Mouse (Mus musculus) hindbrain, embryonic 11.5 days (tissue): ENCODE data around the gene Gm1043. TPM values are rescaled to one million over a fixed set of nuclear protein-coding genes. Genes with fewer than 3 reads are reported as not detected.

ENCODE experiments used
- ATAC-seq: fragments of 200-750 bp; cut with Nextera tagmentation; 2 replicates; pipeline ENCODE4 v1.8.0; 2017; ENCODE audit warnings: mild to moderate bottlenecking, moderate TSS enrichment, moderate library complexity; ENCODE audit not compliant: low FRiP score
- DNase-seq: peaks from one replicate; pipeline ENCODE4 v3.0.0-alpha.2; 2015; ENCODE audit warnings: low spot score
- H3K27ac ChIP-seq: fragments of 300-500 bp; sonication (generic); 2 replicates; pipeline ENCODE4 v1.5.1; 2014; ENCODE audit warnings: mild to moderate bottlenecking, low read depth, low read length
- H3K27me3 ChIP-seq: fragments of 300-500 bp; sonication (generic); 2 replicates; pipeline ENCODE4 v1.6.1; 2014; ENCODE audit warnings: mild to moderate bottlenecking, low read length, moderate library complexity, mixed read lengths; ENCODE audit not compliant: control insufficient read depth, insufficient read depth
- H3K36me3 ChIP-seq: fragments of 300-500 bp; sonication (generic); 2 replicates; pipeline ENCODE4 v1.6.1; 2014; ENCODE audit warnings: mild to moderate bottlenecking, low read length, moderate library complexity, mixed read lengths; ENCODE audit not compliant: control insufficient read depth, insufficient read depth
- H3K4me1 ChIP-seq: fragments of 300-500 bp; sonication (generic); replicated peaks from 2 replicates; pipeline ENCODE4 v1.6.1; 2014; ENCODE audit warnings: low read length, mixed read lengths; ENCODE audit not compliant: control insufficient read depth, insufficient read depth
- H3K4me2 ChIP-seq: fragments of 300-500 bp; sonication (generic); replicated peaks from 2 replicates; pipeline ENCODE4 v1.6.1; 2014; ENCODE audit warnings: mild to moderate bottlenecking, low read depth, low read length
- H3K4me3 ChIP-seq: fragments of 300-500 bp; sonication (generic); 2 replicates; pipeline ENCODE4 v1.5.1; 2014; ENCODE audit warnings: low read depth, low read length
- H3K9ac ChIP-seq: fragments of 300-500 bp; sonication (generic); 2 replicates; pipeline ENCODE4 v1.6.1; 2014; ENCODE audit warnings: low read depth, low read length
- H3K9me3 ChIP-seq: fragments of 300-500 bp; sonication (generic); 2 replicates; pipeline ENCODE4 v1.6.1; 2016; ENCODE audit warnings: low read length; ENCODE audit not compliant: control insufficient read depth
- WGBS: fragments of 180-500 bp; shearing (Covaris S2); extraction: QIAGEN DNeasy Blood & Tissue Kit; methylation state at CpG from one replicate; pipeline ENCODE4 v1.1.7; 2014; 5-methylcytosine and 5-hydroxymethylcytosine counted together
- polyA plus RNA-seq: library from polyadenylated mRNA; unstranded; fragments of >200 nt; fragmentation: Nextera tagmentation; extraction: Ambion mirVana; gene quantifications from 2 replicates; pipeline ENCODE4 v1.2.1, GENCODE M21; 2014

Gm1043 gene
- polyA plus RNA-seq, 1 experiment from 2014 or later: 0.09 TPM

- ATAC-seq (no peak), DNase-seq (no peak)
- no peaks in the 10 kb centered on the region for H3K27me3 ChIP-seq
- H3K9me3 ChIP-seq: no peaks in the 10 kb centered on the region
- no peak overlapping the region for H3K27ac ChIP-seq
- H3K4me2 ChIP-seq: no peak overlapping the region
- 59% methylated on average over 5 of the region's 5 CpGs for WGBS
- H3K36me3 ChIP-seq: no peaks in the 10 kb centered on the region
- no peak overlapping the region for H3K9ac ChIP-seq
- H3K4me1 ChIP-seq: no peaks in the 10 kb centered on the region
- H3K4me3 ChIP-seq: no peak overlapping the region
Measured at GRCm38 (mm10) chr5:37046791-37047190, 38.4 kb upstream of the Gm1043 start.

DNA sequence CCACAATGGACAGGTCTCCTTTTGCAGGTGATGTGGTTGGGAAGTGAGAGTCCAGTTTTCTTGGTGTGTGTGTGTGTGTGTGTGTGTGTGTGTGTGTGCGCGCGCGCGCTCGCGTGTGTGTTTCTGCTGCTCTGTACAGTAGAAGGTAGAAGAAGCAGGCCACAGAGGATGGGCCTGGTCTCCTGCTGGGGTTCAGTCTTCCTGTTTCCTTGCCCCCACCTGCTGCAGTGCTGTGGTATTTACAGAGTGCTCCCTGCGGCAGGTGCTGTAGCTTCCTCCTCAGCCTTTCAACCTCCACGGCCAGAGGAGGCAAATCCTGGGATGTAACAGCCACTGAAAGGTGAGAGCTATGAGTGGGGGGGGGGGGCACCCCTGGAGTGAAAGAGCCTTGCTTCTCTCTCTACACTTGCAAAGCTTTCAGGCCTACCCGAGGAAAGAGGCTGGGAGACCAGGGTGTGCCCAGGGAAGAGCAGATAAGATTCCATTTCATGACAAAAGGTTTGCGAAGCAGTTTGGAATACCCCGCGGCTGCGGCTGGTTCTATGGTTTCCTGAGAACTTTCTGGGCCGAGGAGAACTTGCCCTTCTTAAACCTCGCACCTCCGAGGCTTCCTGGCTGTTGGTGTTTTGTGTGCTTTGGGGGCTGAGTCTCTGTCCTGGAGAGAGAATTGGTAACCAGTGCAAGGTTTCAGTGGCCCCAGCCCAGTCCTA, 37.8 kb upstream of the Gm1043 start:
- Histone ChIP-seq H3K4me1 (no peaks in the 10 kb centered on the region), H3K9ac (no peak overlapping the region), H3K36me3 (no peaks in the 10 kb centered on the region), H3K27ac (no peak overlapping the region), H3K27me3 (no peaks in the 10 kb centered on the region), H3K4me3 (no peak overlapping the region), H3K9me3 (no peaks in the 10 kb centered on the region), H3K4me2 (no peak overlapping the region)
- ATAC-seq (no peak), DNase-seq (no peak)
- 62% methylated on average over 17 of the region's 17 CpGs for WGBS

DNA sequence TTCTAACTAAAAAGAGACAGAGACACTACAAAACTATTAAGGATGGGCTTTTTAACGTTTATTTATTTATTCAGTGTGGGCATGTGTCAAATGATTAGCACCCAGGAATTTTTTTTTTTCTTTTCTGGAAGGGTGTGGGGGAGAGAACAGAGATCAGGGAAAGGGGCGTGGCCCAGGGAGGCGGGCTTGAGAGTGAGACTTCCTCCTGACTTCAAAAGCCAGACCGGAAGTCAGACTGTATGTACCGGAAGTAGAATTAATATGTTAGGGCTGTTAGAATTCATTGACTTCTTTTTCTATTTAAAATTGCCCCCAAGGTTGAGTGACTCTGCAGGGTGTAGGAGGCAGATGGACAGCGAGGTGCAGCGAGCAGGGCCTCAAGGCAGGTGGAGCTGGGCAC, 37.2 kb upstream of the Gm1043 start:
- no peak for DNase-seq
- Histone ChIP-seq H3K4me1 (no peaks in the 10 kb centered on the region), H3K9me3 (no peaks in the 10 kb centered on the region), H3K27ac (no peak overlapping the region), H3K27me3 (no peaks in the 10 kb centered on the region), H3K4me2 (no peak overlapping the region), H3K4me3 (no peak overlapping the region), H3K36me3 (no peaks in the 10 kb centered on the region), H3K9ac (no peak overlapping the region)
- no peak for ATAC-seq
- WGBS: 79% methylated on average over 7 of the region's 7 CpGs

DNA sequence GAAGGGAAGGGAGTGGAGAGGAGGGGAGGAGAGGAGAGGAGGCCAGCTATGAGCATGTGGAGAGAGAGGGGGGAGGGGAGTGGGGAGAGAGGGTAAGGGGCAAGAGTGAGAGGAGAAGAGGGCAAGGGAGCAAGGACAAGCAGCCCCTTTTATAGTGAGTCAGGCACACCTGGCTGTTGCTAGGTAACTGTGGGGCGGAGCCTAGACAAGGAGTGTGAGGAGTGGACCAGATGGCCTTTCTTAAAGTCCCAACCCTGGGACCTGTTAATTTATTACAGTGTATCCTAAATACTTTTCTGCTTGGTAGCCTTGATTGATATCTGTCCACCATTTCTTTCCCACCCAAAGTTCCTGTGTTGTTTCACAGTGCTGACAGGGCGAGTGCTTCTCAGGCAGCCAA, 36.1 kb upstream of the Gm1043 start:
- H3K27ac ChIP-seq: no peak overlapping the region
- H3K27me3 ChIP-seq: no peaks in the 10 kb centered on the region
- no peaks in the 10 kb centered on the region for H3K4me1 ChIP-seq
- ATAC-seq (no peak), DNase-seq (no peak)
- H3K9ac ChIP-seq: no peak overlapping the region
- WGBS: 83% methylated on average over 2 of the region's 2 CpGs
- H3K4me3 ChIP-seq: no peak overlapping the region
- no peaks in the 10 kb centered on the region for H3K9me3 ChIP-seq
- no peak overlapping the region for H3K4me2 ChIP-seq
- H3K36me3 ChIP-seq: no peaks in the 10 kb centered on the region

DNA sequence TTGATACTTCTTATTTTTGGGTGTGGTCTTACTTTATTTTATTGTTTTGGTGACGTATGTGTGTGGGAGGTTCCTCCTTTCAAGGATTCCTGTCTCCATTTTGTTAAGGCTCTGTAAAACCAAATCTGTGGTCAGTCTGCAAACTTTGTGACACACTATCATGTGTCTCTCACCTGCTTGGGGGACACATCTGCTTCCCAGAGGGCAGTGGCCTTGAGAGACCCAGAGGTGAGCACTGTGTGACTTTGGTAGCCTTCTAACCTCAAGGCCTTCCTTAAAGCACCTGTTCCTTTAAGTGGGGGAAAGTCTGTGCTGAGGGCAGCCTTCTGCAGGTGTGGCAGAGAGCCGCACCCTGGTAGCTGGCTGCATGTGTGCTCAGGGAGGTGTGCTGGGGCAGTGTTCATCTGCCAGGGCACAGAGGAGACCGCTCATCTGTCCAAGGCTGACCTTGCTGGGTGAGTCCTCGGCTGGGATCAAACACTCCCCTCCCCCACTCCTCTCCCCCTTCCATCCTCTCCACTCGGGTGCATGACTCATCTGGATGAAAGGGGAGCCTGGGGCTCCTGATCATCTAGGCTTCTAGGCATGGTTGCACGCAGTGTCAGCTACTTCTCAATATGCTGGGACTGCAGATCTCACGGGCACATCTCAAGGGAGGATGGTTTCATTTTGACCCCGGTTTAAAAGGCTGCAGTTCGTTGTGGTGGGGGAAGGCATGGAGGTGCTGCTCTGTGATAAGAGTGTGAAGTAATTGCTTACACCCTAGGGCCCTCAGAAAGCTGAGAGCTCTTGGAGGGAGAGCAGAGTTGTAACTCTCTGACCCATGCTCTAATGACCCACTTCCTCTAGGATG, 34.4 kb upstream of the Gm1043 start:
- 50% methylated on average over 9 of the region's 9 CpGs for WGBS
- Histone ChIP-seq H3K27ac (no peak overlapping the region), H3K27me3 (no peaks in the 10 kb centered on the region), H3K36me3 (no peaks in the 10 kb centered on the region), H3K9ac (no peak overlapping the region), H3K4me1 (no peaks in the 10 kb centered on the region), H3K4me2 (no peak overlapping the region), H3K9me3 (no peaks in the 10 kb centered on the region), H3K4me3 (no peak overlapping the region)
- DNase-seq (no peak), ATAC-seq (no peak)

- no peaks in the 10 kb centered on the region for H3K4me1 ChIP-seq
- no peaks in the 10 kb centered on the region for H3K36me3 ChIP-seq
- H3K9ac ChIP-seq: no peak overlapping the region
- H3K27ac ChIP-seq: no peak overlapping the region
- no peaks in the 10 kb centered on the region for H3K27me3 ChIP-seq
- ATAC-seq (no peak), DNase-seq (no peak)
- no peak overlapping the region for H3K4me3 ChIP-seq
- H3K9me3 ChIP-seq: no peaks in the 10 kb centered on the region
- 89% methylated on average over 16 of the region's 16 CpGs for WGBS
- H3K4me2 ChIP-seq: no peak overlapping the region
Measured at GRCm38 (mm10) chr5:37051374-37052100, 33.6 kb upstream of the Gm1043 start.

DNA sequence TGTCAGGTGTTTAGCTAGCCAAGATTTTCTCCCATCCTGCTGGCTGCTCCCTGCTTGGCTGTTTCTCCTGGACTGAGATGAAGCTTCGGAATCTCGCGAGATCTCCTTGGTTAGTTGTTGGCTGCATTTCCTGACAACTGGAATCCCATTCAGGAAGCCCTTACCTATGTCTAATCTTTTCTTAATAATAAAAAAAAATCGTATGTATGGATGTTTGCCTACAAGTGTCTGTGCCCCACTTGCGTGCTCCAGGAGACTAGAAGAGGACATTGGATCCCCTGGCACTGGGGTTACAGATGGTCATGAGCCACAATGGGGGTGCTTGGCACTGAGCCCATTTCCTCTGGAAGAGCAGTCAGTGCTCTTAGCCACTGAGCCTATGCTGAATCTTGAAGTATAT, 32.3 kb upstream of the Gm1043 start:
- no peak overlapping the region for H3K9ac ChIP-seq
- H3K27me3 ChIP-seq: no peaks in the 10 kb centered on the region
- ATAC-seq (no peak), DNase-seq (no peak)
- 85% methylated on average over 5 of the region's 5 CpGs for WGBS
- no peak overlapping the region for H3K4me3 ChIP-seq
- H3K36me3 ChIP-seq: no peaks in the 10 kb centered on the region
- no peak overlapping the region for H3K27ac ChIP-seq
- H3K9me3 ChIP-seq: no peaks in the 10 kb centered on the region
- no peaks in the 10 kb centered on the region for H3K4me1 ChIP-seq
- H3K4me2 ChIP-seq: no peak overlapping the region

DNA sequence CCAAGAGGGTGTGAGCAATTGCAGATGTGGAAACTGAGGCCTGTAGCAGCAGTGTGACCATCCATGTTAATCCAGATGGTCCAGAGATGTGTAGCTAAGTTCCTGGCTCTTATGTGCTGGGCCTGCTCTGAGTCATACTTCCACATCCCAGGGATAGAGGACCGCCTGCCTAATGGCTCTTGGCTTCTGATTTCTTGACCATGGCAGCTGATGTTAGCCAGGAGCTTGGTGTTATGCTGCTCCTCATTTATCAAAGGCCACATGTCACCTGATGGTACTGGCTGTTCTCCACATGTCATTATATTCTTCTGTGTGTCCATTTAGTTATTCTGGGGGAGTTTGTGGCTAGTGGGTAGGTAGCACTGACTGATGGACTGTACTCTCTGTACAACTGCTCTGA, 29.4 kb upstream of the Gm1043 start:
- Histone ChIP-seq H3K4me2 (no peak overlapping the region), H3K9me3 (no peaks in the 10 kb centered on the region), H3K36me3 (no peaks in the 10 kb centered on the region), H3K9ac (no peak overlapping the region), H3K27me3 (no peaks in the 10 kb centered on the region), H3K4me1 (no peaks in the 10 kb centered on the region), H3K4me3 (no peak overlapping the region), H3K27ac (no peak overlapping the region)
- WGBS: 82% methylated on average over 1 of the region's 1 CpGs
- ATAC-seq: no peak
- DNase-seq: no peak
